Mouse (Mus musculus): ENCODE results near the gene Metrn. TPM values are rescaled to one million over a fixed set of nuclear protein-coding genes. Genes with fewer than 3 reads are reported as not detected.
A peak's percentile ranks its signal among the peaks of the same experiment; 100 is the strongest.

The Metrn gene
- polyA plus RNA-seq, 1 experiment = 59.9 TPM

GRCm38 (mm10) chr17:25781339-25781738 lies 15.6 kb downstream of the Metrn start:
- Histone ChIP-seq H3K36me3 (replicated peaks; ENCODE audit: low read length) (peaks cover 77% of the 10 kb centered on the region), H3K4me1 (peaks cover 32% of the 10 kb centered on the region), H3K27me3 (replicated peaks) (no peaks in the 10 kb centered on the region), H3K4me3 (replicated peaks) (no peak overlapping the region), H3K9me3 (no peaks in the 10 kb centered on the region)
- TF ChIP-seq FLI1 (IDR thresholded peaks at IDR 0.05; ENCODE audit: low read length) (no peak), GATA1 (IDR thresholded peaks at IDR 0.05; ENCODE audit: borderline replicate concordance, low read length) (no peak)

DNA sequence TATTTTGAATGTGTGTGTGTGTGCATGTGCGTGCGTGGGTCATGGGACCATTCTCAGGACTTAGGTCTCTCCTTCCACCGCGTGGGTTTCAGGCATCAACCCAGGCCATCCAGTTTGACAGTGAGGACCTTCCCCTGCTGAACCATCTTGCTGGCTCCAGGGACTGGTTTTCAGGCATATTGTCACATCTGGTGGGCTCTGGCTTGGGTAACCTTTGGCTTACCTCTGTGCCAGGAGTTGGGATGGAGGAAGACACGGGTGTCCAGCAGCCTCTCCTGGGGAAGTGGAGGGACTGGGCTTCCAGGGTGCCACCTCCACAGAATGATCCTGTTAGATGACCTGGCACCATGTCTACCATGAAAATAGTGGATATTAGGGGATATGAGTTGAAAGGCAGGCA lies 19.0 kb downstream of the Metrn start:
- no peak overlapping the region for H3K4me3 ChIP-seq (replicated peaks)
- no peak for TF ChIP-seq GATA1 (IDR thresholded peaks at IDR 0.05; ENCODE audit: borderline replicate concordance, low read length)
- no peak for TF ChIP-seq FLI1 (IDR thresholded peaks at IDR 0.05; ENCODE audit: low read length)
- no peaks in the 10 kb centered on the region for H3K9me3 ChIP-seq
- H3K36me3 ChIP-seq (replicated peaks; ENCODE audit: low read length) = peaks cover 73% of the 10 kb centered on the region
- no peaks in the 10 kb centered on the region for H3K27me3 ChIP-seq (replicated peaks)
- peaks cover 29% of the 10 kb centered on the region for H3K4me1 ChIP-seq

DNA sequence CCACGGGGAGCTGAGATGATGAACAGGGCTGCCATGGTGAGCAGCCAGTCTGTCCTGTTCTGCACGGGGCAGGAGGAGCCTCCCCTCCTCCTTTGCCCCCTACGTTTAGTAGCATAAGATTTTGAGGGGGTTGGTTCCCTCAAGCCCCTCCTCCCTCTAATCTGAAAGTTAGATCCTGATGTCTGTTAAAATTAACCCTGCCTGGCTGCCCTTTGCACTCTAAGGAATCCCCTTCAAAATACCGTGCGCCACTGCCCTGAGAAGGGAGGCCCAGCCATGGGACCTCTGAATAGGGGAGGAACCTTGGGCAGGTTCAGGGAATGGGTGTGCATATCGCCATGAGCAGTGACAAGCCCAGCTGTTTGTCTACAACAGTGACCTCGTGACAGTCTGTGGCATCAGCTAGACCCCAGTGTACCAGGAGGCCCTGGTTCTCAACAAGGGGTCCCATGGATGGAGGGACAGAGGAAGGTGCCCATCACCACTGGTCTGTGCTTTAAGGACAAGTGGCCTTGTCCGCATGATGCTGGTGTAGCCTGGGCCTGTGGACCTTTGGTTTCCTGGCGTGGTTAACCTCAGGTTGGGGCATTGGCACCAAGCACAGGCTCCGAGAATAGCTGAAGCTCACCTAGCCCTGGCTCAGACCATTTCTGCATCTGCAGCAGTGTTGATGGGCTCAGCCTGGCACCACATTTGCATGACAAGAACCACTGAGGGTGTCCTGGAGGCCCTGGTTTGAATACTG lies 21.4 kb downstream of the Metrn start:
- H3K9me3 ChIP-seq = no peaks in the 10 kb centered on the region
- H3K27me3 ChIP-seq (replicated peaks) = peaks cover 11% of the 10 kb centered on the region
- no peak for TF ChIP-seq GATA1 (IDR thresholded peaks at IDR 0.05; ENCODE audit: borderline replicate concordance, low read length)
- TF ChIP-seq FLI1 (IDR thresholded peaks at IDR 0.05; ENCODE audit: low read length) = no peak
- peaks cover 29% of the 10 kb centered on the region for H3K4me1 ChIP-seq
- H3K4me3 ChIP-seq (replicated peaks) = peak overlapping the region; percentile 64
- H3K36me3 ChIP-seq (replicated peaks; ENCODE audit: low read length) = peaks cover 49% of the 10 kb centered on the region

- Histone ChIP-seq H3K4me3 (replicated peaks) (peak within 1 kb of the TSS; percentile 99), H3K36me3 (replicated peaks; ENCODE audit: low read length) (peaks cover 30% of the 10 kb centered on the region), H3K27me3 (replicated peaks) (peaks cover 24% of the 10 kb centered on the region), H3K9me3 (no peaks in the 10 kb centered on the region), H3K4me1 (peaks cover 29% of the 10 kb centered on the region)
- TF ChIP-seq FLI1 (IDR thresholded peaks at IDR 0.05; ENCODE audit: low read length) (no peak), GATA1 (IDR thresholded peaks at IDR 0.05; ENCODE audit: borderline replicate concordance, low read length) (no peak)
Observed at GRCm38 (mm10) chr17:25773549-25774120, 23.3 kb downstream of the Metrn start, which contains the start of gene Narfl. TSS of gene Narfl (plus strand) at chr17:25773776.

DNA sequence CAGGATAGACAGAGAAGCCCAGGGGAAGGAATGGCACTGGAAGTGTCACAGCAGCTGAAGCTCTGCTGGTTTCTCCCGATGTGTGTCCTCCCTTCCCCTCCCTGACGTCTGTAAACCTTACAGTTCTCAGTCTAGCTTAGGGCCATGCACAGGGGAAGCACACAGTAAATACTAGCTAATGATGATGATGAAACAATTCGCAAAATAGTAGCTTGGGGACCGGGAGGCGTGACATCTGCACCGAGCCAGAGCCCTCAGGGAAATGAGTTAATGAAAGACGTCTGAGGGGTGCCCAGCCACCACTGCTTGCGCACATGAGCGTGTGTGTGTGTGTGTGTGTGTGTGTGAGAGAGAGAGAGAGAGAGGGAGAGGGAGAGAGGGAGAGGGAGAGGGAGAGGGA lies 27.6 kb downstream of the Metrn start:
- Histone ChIP-seq H3K36me3 (replicated peaks; ENCODE audit: low read length) (no peaks in the 10 kb centered on the region), H3K4me3 (replicated peaks) (no peak overlapping the region), H3K4me1 (peaks cover 10% of the 10 kb centered on the region), H3K9me3 (no peaks in the 10 kb centered on the region), H3K27me3 (replicated peaks) (peaks cover 48% of the 10 kb centered on the region)
- TF ChIP-seq FLI1 (IDR thresholded peaks at IDR 0.05; ENCODE audit: low read length) (no peak), GATA1 (IDR thresholded peaks at IDR 0.05; ENCODE audit: borderline replicate concordance, low read length) (no peak)

GRCm38 (mm10) chr17:25765886-25766285 lies 31.1 kb downstream of the Metrn start:
- no peak for TF ChIP-seq FLI1 (IDR thresholded peaks at IDR 0.05; ENCODE audit: low read length)
- no peak for TF ChIP-seq GATA1 (IDR thresholded peaks at IDR 0.05; ENCODE audit: borderline replicate concordance, low read length)
- Histone ChIP-seq H3K36me3 (replicated peaks; ENCODE audit: low read length) (no peaks in the 10 kb centered on the region), H3K9me3 (no peaks in the 10 kb centered on the region), H3K27me3 (replicated peaks) (peaks cover 52% of the 10 kb centered on the region), H3K4me1 (no peaks in the 10 kb centered on the region), H3K4me3 (replicated peaks) (no peak overlapping the region)

GRCm38 (mm10) chr17:25762591-25762990 lies 34.3 kb downstream of the Metrn start:
- H3K4me3 ChIP-seq (replicated peaks) = no peak overlapping the region
- H3K27me3 ChIP-seq (replicated peaks) = peaks cover 46% of the 10 kb centered on the region
- no peaks in the 10 kb centered on the region for H3K36me3 ChIP-seq (replicated peaks; ENCODE audit: low read length)
- TF ChIP-seq GATA1 (IDR thresholded peaks at IDR 0.05; ENCODE audit: borderline replicate concordance, low read length) = no peak
- TF ChIP-seq FLI1 (IDR thresholded peaks at IDR 0.05; ENCODE audit: low read length) = no peak
- H3K4me1 ChIP-seq = no peaks in the 10 kb centered on the region
- H3K9me3 ChIP-seq = no peaks in the 10 kb centered on the region

DNA sequence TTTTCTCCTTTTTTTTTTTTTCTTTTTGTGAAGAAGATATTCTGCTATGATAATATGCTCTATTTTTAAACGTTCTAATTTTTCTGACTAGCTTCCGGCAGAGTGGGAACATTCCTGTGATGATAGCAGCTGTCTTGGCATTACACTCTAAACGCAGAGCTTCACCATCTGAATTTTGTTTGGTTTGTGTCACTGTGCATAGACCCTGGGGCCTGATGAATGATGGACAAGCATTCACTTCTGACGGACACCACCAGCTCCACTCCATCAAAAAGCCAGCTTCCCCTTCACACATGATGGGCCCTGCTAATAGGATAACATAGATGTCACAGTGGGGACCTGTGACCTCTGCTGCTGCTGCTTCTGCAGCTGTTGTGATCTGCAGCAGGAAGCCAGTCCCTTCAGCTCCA lies 35.4 kb downstream of the Metrn start:
- TF ChIP-seq GATA1 (IDR thresholded peaks at IDR 0.05; ENCODE audit: borderline replicate concordance, low read length) = no peak
- no peak for TF ChIP-seq FLI1 (IDR thresholded peaks at IDR 0.05; ENCODE audit: low read length)
- Histone ChIP-seq H3K4me1 (no peaks in the 10 kb centered on the region), H3K36me3 (replicated peaks; ENCODE audit: low read length) (no peaks in the 10 kb centered on the region), H3K27me3 (replicated peaks) (peaks cover 44% of the 10 kb centered on the region), H3K4me3 (replicated peaks) (no peak overlapping the region), H3K9me3 (no peaks in the 10 kb centered on the region)

DNA sequence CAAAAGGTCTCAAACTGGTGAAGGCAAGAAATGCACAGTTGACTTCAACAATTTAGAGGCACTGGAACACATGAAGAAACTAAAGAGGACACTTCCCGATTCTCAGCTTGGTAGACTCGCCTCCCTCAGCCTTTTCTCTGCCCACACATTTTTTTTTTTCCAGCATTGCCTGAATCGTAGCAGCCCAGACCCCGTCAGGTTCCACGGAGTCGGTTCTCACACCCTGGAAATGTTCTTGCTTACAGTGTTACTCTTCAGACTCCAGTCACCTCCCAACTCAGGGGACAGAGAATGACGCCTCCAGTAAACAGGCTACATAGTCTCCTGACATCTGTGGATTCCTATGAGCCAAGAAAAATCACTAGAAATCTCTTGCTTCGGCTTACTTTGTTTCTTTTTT lies 36.8 kb downstream of the Metrn start:
- Histone ChIP-seq H3K4me3 (replicated peaks) (no peak overlapping the region), H3K9me3 (no peaks in the 10 kb centered on the region), H3K36me3 (replicated peaks; ENCODE audit: low read length) (no peaks in the 10 kb centered on the region), H3K27me3 (replicated peaks) (peaks cover 47% of the 10 kb centered on the region), H3K4me1 (no peaks in the 10 kb centered on the region)
- no peak for TF ChIP-seq GATA1 (IDR thresholded peaks at IDR 0.05; ENCODE audit: borderline replicate concordance, low read length)
- TF ChIP-seq FLI1 (IDR thresholded peaks at IDR 0.05; ENCODE audit: low read length) = no peak

DNA sequence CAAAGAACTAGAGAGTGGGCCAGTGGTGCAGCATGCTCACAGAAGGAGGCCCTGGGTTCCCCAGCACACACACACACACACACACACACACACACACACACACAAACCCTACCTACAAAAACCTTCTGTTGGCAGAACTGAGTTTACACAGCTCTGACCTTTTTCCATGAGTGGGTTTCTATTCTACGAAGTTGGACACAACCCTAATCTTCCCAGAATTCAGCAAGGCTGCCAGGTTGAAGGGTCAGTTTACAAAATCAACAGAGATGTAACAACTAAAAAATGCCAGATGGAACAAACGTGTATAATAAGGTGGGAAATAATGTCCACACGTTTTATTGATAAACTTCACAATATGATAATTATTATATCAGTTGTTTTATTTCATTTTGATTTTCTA lies 39.2 kb downstream of the Metrn start:
- H3K27me3 ChIP-seq (replicated peaks) = peaks cover 68% of the 10 kb centered on the region
- TF ChIP-seq FLI1 (IDR thresholded peaks at IDR 0.05; ENCODE audit: low read length) = no peak
- no peak for TF ChIP-seq GATA1 (IDR thresholded peaks at IDR 0.05; ENCODE audit: borderline replicate concordance, low read length)

More for the DNA sequence above, 39.2 kb downstream of the Metrn start:
- Histone ChIP-seq H3K4me1 (no peaks in the 10 kb centered on the region), H3K36me3 (replicated peaks; ENCODE audit: low read length) (no peaks in the 10 kb centered on the region), H3K4me3 (replicated peaks) (no peak overlapping the region), H3K9me3 (no peaks in the 10 kb centered on the region)
